Mouse (Mus musculus): ENCODE measurements around the gene Fnbp4.
"Not testable (repeated sequence)": the region's sequence is repeated elsewhere in the genome, so short reads cannot be mapped to it uniquely, and the experiment has no call there.

Fnbp4 gene

DNA sequence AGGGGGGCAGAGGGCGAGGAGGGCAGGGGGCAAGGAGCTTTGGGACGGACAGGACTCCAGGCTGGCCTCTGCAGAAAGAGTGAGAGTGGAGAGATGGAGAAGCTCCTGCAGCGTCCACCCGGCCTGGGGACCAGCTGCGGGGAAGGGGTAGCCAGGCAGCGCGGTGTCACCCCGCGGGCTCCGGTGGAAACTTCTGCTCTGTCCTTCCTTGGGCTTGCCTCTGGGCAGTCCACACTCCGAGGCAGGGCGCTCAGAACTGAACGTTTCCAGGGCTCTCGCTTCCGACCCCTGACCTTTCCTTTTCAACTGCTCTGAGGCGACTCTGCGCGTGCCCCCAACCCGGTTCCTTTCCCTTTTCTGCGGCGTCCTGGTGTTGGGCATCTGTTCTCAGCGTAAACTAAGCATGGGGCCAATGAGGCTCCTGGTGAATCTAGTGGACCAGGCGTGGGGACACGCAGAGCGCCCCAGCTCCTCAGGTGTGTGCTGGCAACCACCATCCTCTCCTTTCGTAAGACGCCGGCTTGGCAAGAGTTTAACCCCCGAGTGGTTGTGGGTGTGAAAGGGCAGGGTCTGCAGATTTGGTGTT is 37.8 kb downstream of the Fnbp4 start:
- peak in 1 of 2 experiments; percentile 7 for DNase-seq (ENCODE audit: low spot score in 2 of 2)

DNA sequence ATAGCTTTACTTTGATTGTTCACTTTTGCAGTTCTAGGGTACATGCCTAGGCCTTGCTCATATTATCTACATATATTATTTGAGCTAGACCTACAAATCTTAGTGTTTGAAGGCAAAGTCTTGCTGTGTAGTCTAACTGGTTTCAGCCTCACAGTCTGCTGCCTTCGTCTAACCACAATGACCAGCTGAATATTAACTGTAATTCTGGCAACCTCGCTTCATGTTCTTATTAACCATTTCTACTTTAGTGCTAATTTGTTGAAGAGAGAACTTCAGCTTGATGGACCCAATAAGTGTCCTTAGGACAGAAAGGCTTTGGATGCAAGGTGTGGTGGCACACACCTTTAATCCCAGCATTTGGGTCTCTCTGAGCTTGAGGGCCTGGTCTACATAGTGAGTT is 43.0 kb downstream of the Fnbp4 start:
- DNase-seq (ENCODE audit: low spot score in 2 of 2), result no peak

DNA sequence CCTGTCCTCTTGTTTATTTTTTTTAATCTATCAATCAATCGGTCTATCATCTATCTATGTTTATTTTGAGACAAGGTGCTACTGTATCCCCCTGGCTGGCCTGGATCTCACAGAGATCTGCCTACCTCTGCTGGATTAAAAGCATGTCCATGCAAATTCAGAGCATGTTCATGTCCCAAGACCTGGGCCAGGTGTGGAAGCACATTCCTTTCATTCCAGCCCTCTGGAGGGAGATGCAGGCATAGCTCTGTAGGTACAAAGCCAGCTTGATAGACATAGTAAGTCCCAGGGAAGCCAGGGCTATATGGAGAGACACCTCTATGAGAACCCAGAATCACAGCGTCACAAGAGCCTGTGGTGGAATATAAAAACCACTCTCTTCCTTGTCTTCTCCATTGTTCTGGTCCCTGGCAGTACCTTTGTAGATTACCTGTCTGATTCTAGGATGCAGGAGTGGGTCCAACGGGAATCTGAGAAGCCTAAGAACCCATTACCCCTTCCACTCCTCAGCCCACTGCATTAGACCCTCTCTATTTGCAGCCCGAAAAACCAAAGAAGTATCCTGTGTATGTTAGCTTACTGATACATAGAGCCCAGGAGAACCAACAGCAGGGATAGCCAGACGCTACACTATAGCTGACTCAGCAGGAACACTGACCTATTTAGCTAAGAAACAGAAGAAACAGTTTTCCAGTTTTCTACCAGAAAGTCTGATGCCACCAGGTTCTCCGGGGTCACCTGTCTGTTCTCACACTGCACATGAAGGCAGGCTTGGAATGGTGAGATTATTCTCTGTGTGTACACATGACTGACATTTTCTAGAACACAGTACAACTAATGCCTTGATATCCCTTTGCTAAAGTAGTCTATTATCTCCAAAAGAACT is 63.3 kb downstream of the Fnbp4 start:
- no peak for DNase-seq (ENCODE audit: low spot score in 2 of 2)

DNA sequence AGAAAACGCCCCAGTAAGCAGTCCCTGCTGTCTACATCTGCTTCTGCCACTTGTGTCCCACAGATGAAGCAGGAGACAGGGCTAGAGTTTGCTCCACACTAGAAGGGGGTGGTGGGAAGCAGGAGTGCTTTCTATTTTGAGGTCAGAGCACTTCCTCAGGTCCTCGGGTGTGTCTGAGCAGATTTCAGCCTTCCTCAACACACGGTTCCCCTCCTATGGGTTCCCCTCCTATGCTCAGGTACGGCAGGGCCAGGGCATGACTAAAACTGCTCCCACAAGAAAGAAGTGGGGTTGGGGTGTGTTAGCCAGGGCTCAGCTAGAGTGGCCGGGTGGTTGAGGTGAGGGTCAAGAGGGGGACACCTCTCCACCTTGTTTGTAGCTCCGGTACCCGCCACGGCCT is 65.6 kb downstream of the Fnbp4 start:
- no peak for DNase-seq (ENCODE audit: low spot score in 2 of 2)

- DNase-seq (ENCODE audit: low spot score in 2 of 2), result no peak
These were observed 70.1 kb downstream of the Fnbp4 start for GRCm38 (mm10) chr2:90815266-90815665.

DNA sequence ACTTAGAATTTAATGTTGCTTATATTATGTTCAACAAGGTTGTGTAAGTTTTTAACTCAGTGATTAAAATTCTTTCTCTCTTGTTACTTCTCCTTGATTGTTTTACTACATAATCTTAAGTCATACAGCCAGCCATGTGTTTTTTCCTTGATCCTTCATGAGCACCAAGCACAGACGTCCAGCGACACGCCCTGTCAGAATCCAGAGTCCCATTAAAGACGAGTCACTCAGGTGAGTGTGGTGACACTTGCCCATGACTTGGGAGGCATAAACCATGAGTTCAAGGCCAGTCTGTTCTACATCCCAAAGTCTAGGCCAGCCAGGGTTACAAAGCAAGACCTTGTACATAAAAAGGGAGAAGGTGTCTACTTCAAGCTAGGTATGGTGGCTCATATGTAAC is 71.0 kb downstream of the Fnbp4 start:
- DNase-seq (ENCODE audit: low spot score in 2 of 2), result no peak

GRCm38 (mm10) chr2:90818710-90819109 is 73.5 kb downstream of the Fnbp4 start:
- DNase-seq (ENCODE audit: low spot score in 2 of 2), result no peak

GRCm38 (mm10) chr2:90820894-90821293 is 75.7 kb downstream of the Fnbp4 start:
- no peak for DNase-seq (ENCODE audit: low spot score in 2 of 2)

DNA sequence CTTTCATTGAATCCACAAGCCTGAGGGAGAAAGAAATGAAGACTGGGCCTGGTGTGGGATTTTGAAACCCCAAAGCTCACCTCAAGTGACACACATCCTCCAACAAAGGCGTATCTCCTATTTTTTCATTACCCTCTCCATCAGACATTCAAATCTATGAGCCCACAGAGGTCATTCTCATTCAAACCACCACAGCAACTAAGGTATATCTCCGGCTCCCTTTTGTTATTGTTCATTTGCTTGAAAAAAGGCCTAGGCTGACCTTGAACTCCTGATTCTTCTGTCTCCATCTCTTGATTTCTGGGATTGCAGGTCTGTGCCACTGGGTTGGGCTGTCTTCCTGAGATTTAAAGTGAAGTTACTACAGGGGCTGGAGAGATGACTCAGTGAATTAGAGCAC is 77.8 kb downstream of the Fnbp4 start:
- DNase-seq (ENCODE audit: low spot score in 2 of 2), result no peak

- DNase-seq (ENCODE audit: low spot score in 2 of 2), result peak in 1 of 2 experiments; percentile 64
These were observed 78.6 kb downstream of the Fnbp4 start for GRCm38 (mm10) chr2:90823781-90824180.

- DNase-seq (ENCODE audit: low spot score in 2 of 2), result not testable (repeated sequence)
These were observed 79.4 kb downstream of the Fnbp4 start for GRCm38 (mm10) chr2:90824528-90824927.

DNA sequence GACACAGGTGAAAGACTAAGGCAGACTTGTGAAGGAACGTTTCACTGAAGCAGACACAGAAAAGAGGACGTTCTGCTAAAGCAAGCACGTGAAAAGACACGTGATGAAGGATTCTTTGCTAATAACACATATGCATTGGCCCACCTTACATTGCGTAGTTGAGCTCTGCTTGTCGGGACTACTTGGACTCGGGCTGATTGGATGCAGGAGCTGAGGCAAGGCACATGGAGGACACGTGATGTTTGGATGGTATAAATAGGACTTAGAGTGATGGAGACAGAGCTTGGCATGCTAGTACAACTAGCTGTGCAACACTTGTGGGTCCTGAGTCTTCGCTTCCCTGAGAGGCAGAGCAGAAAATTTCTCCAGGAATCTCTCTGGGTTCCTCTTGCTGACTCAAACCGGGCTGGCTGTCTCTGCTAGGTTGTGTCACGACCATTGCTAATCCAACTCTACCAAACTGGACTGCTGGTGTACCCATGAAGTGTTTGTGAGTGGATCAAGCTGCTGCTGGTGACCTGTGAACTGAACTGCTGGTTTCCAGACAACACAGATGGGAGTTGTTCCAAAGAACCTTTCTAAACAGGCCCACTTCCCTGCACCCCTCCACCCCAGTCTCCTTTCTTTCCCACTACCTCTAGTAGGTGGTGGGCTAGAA is 80.5 kb downstream of the Fnbp4 start:
- DNase-seq (ENCODE audit: low spot score in 2 of 2), result no peak

GRCm38 (mm10) chr2:90828739-90829138 is 83.6 kb downstream of the Fnbp4 start:
- peak in 1 of 2 experiments; percentile 13 for DNase-seq (ENCODE audit: low spot score in 2 of 2)

Measured in cerebellum, postnatal 4 days (tissue).